Mouse (Mus musculus): ENCODE results near the gene Cyp3a59.
"Not testable (repeated sequence)": the region's sequence is repeated elsewhere in the genome, so short reads cannot be mapped to it uniquely, and the experiment has no call there.

The Cyp3a59 gene

GRCm38 (mm10) chr5:146078945-146079344 is at the start of gene Cyp3a59:
Cyp3a59 (plus strand) TSS chr5:146079257.
- not testable (repeated sequence) for DNase-seq (ENCODE audit: extremely low spot score, low spot score)

GRCm38 (mm10) chr5:146070099-146070498 is 9.0 kb upstream of the Cyp3a59 start:
- no peak for DNase-seq (ENCODE audit: extremely low spot score, low spot score)

- DNase-seq (ENCODE audit: extremely low spot score, low spot score), result peak; percentile 21
Observed at GRCm38 (mm10) chr5:146147903-146148302, 68.8 kb downstream of the Cyp3a59 start.

- no peak for DNase-seq (ENCODE audit: extremely low spot score, low spot score)
Observed at GRCm38 (mm10) chr5:146150454-146150853, 71.4 kb downstream of the Cyp3a59 start.

GRCm38 (mm10) chr5:146158326-146158725 is 79.3 kb downstream of the Cyp3a59 start:
- DNase-seq (ENCODE audit: extremely low spot score, low spot score), result not testable (repeated sequence)

- not testable (repeated sequence) for DNase-seq (ENCODE audit: extremely low spot score, low spot score)
Observed at GRCm38 (mm10) chr5:146160439-146160838, 81.4 kb downstream of the Cyp3a59 start, which contains the start of gene Gm5565. Gm5565 (minus strand) TSS chr5:146160539.
